Mouse (Mus musculus) erythroid progenitor cell, adult 5-6 weeks (primary cell): ENCODE data around the gene Gm48551. TPM values are rescaled to one million over a fixed set of nuclear protein-coding genes. Genes with fewer than 3 reads are reported as not detected.

Source experiments
- ATAC-seq: replicated peaks from 2 replicates; pipeline ENCODE4 v1.8.0; 2016; ENCODE audit warnings: moderate number of reproducible peaks, mild to moderate bottlenecking, moderate TSS enrichment, inconsistent platforms; ENCODE audit not compliant: poor library complexity, low FRiP score, severe bottlenecking
- total RNA-seq, 2 experiments: library from RNA; stranded (forward) in 1 of 2; stranded (reverse) in 1 of 2; fragments of 150-400 nt in 1 of 2; fragments of 186-747, 209-891 nt in 1 of 2; gene quantifications; 2 replicates each; pipeline versions ENCODE4 v1.2.3 to v1.2.4; 2015 to 2017; ENCODE audit warnings: low replicate concordance in 2 of 2

Gm48551 gene
- total RNA-seq, 2 experiments from 2014 or later = 2.1 TPM; not detected in 1

DNA sequence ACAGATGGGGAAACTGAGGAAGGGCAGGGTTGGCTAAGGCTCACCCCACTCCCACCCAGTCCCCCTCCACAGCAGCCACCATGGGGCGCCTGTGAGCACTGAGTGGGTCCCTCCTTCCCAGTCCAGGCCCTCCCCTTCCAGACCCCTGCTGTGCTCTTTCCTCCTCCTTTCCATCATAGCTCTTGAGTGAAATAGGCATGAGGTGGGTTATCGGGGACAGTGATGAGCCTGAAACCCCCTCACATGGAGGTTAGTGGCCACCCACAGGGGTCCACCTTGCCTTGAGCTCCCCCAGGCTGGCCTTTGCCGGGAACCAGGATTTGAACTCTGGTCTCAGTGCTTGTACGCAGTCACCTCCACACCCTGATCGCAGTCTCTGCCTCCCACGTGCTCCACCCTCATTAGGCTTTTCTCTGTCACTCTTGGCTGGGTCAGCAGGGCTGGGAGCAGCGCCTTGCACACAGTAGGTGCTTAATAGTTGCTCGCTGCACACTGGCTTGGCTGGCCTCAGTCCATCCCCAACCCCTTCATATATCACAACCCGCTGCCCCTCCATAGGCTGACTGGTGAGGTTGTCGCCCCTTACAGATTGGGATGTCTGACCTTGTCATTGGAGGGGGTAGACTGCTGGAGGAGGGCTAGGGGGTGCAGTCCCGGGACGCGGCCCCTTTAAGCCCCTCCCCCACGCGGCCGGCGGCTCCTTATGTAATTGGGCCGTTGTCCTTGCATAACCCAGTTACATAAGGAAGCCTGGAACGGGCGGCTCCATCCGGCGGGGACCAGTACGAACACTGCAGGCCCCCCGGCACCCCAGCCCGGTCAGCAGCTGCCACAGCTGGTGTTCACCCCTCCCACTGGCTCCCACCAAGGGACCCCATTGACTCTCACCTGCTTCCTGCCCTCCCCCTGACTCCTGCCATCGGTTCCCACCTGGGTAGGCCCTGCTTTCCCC, 29.3 kb downstream of the Gm48551 start:
- ATAC-seq = no peak

DNA sequence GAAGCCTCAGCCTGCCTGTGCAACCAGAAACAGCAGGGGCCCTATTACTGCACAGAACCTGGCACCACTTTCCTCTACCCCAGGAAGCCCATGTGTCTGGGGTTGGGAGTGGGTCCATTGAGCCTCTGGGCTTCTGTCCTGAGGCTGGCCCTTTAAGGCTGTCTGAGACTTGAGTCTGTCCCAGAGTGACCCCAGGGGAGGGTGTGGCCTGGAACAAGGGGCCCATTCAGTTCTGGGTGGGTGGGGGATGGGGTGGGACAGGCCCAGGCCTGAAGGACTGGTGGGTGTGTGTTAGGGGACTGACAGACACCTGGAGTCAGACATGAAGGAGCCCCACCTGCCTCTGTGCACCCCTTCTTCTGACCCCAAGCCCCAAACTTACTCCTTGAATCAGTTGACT, 30.4 kb downstream of the Gm48551 start:
- ATAC-seq = no peak

DNA sequence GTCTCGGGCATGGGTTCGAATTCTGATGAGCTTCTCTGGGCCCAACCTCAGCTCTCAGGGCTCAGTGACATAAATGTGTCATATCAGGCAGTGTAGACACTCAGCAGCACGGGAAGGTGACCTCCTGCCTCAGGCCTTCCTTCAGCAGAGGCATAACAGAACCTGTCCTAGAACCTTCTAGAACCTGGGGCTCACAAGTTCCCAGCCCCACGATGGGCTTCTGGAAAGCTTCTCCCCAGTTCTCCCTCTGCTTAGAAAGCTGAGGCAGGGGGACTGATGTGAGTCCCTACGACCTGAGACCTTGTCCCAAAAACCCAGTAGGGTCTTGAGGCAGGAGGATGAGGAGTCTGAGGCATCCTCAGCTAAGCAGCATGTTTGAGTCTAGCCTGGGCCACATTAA, 30.9 kb downstream of the Gm48551 start:
- no peak for ATAC-seq

DNA sequence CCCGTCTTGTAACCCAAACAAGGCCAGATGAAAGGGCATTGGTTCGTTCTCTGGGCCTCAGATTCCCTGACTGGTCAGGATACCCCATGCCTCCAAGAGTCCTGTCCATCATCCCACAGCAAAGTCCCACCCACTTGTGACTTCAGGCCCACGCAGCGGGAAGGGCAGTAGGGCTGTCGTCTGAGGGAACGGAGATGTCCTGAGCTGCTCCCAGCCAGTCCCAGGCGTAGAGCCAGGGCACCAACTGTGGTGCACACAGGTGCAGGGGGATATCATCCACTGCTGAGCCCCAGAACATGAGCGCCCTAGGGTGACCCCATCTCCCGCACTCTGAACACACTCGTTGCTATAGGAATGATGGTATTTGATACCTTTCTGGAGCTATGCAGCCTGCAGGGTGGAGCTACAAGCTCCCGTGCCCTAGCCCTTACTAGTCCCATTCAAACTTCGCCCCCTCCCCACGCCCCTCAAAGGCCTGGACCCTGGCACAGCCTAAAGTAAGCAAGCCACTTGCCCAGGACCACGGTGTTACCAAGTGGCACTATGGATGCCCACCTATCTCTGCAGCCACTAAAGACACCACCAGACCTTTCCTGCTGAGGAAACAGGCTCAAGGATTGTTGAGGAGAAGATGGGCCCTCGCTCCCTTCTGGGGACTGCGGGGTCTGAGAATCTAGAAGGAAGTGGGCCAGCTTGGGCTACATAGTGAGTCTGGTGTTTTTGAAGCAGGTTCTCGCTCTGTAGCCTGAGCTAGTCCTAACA, 31.5 kb downstream of the Gm48551 start:
- ATAC-seq = no peak

DNA sequence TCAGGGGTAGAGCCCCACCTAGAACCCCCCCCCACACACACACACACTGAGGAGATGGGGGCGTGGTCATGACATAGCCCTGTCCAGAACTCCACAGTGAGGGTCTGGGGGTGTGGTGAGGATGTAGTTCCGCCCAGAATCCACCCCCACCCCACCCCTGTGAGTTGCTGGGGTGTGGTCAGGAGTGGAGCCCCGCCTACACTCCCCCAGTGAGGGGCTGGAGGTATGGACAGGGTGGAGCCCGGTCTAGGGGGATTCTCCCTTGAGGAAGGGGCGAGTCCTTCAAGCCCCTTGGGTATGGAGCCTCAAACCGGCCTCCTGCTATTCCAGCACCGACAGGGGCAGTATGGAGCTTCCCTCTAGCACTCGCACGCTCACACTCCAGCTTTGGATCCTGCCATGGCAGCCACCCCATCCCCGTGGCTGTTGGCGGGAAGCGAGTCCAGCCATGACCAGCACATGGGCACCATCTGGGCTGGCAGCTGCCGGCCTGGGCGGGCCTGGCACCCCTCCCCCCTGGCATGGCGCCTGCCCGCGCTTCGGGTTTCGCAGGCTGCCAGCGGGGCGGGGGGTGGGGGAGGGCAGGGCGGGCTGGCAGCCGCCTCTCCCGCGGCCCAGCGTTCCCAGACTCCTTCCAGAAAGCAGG, 32.4 kb downstream of the Gm48551 start:
- ATAC-seq = peak; percentile 38; the same call in 1 of the 2 replicates

DNA sequence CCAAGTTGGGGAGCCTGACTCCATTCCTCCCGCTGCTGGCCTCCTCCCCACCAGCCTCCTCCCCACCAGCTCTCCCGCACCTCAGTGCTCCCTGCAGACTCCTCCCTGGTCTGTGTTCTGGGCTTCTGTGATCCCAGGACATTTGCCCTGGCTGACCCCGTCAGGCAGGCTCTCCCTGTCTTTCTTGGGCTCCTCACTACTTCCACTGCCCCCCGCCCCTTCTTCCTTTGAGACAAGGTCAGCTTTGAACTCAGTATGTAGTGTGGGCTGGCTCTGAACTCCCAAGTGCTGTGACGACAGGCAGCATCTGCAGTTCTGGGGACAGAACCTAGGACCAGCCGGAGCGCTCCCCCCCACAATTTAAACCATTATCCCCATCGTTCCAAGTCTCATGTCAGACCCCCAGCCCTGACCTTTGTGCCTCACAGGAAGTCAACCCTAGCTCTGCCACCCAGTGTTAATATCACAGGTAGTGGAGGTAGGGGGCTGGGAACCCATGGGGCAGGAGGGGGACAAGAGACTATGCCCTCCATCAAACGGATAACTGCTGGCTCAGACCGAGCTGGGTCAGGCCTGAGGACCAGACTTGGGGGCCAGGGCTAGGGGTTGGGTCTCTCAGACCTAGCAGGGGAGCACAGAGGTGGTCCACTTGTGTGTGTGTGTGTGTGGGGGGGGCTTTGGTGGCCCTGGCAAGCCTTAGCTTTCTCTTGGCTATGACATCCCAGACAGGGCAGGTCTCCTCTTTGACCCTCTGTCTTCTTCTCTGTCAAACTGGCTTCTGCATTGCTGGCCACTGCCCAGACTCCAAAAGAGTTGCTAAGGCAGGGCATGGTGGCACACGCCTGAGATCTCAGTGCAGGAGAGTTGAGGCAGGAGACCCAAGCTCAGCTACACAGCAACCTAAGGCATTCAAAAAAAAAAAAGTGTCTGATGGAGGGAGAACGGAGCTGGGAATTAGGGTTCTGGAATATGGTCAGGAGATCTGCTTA, 33.3 kb downstream of the Gm48551 start:
- ATAC-seq = no peak

DNA sequence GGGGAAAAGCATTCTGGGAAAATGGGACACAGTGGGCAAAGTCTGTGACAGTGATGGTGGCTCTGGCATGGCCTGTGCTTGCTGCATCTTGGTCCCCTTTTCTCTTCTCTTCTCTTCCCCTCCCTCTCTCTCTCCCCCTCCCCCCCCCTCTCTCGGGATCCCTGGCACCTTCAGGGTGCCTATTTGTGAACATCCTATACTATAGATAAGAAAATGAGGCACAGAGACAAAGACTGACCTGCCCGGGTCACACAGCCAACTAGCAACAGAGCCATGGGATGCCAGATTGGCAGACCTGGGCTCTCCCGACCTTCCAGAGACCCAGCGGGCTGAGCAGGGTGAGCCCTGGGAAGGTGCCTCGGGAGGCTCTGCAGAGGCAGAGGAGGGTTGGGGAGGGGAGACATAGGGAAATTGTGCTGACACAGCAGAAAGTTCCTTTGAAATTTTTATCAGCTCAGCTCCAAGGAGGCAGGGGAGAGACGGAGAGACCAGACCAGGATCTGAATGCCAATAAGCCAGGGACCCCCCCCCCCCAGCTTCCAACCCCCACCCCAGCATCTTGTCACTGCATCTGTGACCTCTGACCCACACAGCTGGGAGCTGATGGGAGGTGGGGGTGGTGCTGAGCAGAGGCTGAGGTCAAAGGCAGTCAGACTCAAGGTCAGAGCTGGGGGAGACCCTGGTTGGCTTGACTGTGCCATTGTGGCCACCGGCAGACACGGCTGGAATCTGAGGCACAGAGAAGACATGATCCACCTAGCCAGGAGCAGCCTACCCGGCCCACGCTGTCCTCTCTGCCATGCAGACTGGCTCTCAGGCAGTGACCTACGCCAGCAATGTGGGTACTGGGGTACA, 34.2 kb downstream of the Gm48551 start:
- ATAC-seq = no peak

DNA sequence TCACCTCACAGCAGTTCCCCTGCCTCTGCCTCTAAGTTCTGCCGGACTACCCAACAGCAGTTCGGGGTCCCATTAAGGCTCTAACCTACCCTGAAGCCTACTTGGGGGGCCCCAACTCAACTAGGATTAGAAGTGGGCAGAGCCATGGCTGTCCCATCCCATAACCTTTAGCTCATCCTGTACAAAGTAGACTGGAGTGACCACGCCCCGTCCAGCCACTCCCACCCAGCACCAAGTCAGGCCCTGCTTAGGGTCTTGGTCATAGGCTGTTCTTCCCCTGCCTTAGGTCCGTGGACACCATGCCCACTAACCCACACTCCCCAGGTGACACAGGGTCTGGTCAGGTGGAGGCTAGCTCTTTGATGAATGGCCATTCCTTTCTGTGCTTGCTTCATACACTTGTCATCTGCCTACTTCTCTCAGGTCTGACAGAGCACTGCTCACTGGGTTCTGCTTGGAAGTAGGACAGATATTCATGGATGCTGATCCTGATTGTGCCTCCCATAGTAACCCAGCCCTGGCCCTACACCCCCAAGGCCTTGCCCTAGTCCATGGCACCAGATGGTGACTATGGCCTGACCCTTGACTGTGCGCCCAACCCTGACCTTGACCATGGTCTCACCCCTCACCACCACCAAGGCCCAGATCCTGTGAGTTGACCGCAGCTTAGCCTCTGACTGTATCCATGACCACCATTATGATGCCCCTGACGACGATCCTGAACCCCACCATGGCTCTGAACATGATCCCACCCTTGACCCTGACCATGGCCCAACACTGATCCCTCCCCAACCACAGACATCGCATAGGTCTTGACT, 35.1 kb downstream of the Gm48551 start:
- ATAC-seq = no peak

DNA sequence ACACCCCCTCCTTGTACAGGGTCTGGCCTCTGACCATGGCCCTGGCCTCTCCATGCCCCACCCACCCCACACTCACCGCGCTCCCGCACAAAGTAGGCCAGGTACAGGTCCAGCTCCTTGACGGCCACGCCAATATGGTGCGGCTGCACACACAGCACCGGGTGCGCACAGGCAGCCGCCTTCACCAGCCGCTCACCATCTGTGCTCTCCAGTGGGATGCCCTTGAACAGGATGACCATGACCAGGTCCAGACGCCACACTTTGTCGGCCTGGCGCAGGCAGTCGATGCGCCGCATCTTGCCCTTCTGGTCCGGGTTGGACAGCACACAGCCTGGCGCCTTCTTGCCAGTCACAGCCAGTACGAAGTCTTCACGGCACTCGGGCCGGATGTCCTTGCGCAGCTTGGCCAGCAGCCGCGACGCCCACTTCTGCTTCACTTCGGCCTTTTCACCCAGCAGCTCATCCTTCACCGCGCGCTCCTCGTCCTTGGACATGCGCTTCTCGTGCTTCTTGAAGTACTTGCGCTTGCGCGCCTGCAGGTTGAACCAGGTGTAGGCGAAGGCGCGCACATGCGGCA, 36.0 kb downstream of the Gm48551 start:
- ATAC-seq = no peak

DNA sequence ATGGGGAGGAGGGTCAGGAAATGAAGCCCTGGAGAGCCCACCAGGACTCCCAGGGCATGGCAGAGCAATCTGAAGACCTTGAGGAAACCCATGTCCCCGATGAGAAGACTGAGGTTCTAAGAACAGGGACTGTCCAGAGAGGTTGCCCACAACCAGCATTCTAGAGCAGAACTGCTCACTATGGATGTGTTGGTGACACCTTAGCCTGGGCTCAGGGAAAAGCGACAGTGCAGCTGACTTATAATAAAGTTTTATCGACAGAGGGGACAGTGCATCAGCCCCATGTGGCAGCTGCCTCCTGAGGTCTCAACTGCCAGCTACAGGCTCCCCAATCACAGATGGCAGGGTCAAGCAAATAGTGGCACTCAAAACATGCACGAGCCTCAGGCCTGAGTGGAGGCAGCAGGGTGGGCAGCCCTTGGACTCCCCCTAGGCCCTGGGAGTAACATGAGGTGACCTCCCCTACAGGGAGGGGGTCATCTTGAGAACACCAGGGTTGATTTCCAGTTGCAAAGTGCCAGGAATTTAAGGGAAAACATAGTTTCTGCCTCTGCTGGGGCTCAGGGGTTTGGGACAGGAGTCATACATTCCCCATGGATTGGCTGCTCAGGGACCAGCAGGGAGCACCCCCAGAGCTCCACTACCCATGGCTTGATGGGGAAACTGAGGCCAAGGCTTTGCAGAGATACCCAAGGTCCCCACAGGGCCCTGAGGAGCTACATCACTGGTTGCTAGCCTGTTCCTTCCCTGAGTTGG, 37.0 kb downstream of the Gm48551 start:
- no peak for ATAC-seq

DNA sequence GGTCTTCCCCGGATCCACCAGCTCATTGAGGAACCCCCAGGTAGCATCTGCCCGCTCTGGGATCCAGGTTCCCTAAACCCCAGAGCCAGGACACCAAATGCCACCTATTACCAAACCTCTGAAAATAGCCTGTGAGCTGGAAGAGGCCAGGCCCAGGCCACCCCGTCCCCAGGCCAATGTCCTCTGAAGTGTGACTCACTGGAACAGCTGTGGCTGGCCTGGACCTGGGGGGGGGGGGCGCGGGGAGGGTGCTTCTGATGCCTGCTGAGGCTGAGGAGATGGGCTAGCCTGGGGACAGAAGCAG, 37.5 kb downstream of the Gm48551 start:
- ATAC-seq = no peak

DNA sequence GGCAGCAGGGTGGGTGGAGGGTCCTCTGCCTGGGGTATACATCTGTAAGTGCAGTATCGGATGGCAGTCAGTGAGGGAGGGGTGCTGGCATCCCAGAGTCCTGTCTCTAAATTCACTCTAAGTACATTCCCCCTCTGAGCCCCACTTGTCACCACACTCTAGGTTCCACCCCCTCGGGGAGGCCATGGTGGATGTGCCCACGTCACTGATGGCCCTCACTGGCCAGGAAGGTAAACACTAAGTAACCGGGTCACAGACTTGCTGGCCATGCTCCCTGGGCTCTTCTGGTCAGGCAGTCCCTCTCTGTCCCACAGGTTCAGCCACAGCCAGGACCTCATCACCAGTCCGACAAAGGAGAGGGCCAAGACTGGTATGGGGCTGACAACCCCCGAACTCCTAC, 37.9 kb downstream of the Gm48551 start:
- no peak for ATAC-seq

DNA sequence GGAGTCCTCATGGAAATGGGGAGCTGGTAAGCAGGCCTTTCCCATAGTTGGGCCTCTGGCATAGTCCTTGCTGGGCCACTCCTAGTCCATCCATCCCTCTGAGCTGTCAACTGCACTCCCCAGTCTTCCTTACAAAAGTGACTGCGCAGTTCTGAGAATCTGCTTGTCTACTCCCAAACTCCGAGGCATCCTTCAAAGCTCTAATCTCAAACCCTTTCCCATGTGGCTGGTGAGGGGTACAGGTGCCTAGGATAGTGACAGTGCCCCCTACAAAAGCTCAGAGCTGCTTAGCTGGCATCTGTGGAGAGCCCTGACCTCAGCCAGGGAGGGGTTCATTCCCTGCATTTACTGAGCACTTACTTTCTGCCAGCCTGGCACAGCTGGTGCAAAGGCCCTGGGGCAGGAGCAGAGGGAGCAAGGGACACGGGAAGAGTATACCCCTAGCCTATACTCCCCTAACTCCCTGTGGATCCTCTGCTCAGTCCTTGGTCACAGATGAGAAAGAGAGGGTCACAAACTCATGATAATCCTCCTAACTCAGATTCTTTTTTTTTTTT, 38.5 kb downstream of the Gm48551 start:
- no peak for ATAC-seq

DNA sequence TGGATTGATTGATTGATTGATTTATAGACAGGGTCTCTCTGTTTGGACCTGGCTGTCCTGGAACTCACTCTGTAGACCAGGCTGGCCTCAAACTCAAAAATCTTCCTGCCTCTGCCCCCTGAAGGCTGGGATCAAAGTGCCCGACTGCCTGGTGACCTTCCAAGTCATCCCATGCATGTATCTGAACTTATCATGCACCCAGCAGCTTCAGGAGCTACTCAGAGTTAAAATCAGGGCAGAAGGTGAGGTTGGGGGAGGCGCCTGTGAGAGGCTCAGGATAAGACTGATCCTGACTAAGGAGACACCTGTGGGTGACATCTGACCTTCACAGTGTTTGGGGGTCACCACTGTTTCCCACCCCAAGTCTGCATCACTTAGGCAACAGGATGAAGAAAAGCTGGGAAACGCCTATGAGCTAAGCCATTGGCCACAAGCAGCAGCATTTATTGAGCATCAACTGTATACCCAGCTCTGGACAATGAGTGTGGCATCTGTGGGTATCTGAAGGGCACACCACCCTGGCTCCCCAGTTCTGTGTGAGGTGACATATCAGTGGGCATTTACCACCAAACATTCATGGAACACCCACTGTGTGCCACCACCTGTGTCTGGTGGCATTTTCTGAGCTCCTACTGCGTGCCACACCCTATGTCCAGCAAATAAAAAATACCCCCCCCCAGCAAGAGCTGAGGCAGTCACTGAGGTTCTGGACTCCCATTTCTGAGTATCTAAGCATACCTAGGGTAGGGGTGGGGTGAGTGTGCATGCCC, 39.4 kb downstream of the Gm48551 start:
- no peak for ATAC-seq

DNA sequence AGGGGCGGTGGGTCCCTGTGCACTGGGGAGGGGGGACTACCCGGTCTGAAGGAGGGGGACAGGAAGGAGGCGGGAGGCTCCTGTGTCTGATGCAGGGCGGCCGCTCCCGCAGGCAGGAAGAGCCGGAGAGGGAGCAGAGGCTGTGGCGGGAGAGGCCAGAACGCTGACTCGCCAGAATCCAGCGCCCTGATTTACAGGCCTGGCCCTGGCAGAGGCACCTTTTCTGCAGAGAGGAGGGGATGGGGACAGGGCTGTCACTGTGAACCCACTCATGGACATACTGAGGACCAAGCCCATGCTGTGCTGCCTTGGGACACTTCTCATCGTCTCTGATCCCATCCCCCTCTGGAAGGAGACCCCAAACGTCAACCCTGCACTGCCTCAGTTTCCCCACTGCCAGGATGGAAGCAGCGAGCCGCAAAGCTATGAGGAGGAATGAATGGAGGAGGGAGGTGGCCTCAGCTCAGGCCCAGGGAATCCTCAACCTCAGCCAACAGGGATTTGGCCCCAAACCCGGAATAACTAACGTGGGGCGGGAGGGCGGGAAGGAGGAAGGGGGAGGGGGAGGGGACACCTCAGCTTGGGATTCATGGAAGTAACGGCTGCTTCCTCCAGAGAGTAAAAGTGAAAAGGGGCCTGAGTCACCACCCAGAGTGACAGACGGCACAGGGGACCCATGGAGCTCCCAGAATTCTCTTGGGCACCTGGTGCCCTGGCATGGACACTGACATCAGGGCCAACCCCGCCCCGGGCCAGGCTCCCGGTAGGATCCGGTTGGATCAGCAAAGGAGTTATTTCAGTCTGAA, 40.2 kb downstream of the Gm48551 start:
- no peak for ATAC-seq
